In genomic region chr13:59556670-59557069, GRCm38 (mm10) we compare ENCODE assay signal across 8 mouse cellular contexts. TPM values are rescaled to one million over a fixed set of nuclear protein-coding genes. Genes with fewer than 3 reads are reported as not detected.
DNase-seq lines count a peak whose midpoint lies in the region; ATAC-seq lines count a peak whose summit lies in the region.

No protein-coding gene starts in this region.

- no peaks in the 10 kb centered on the region for H3K9me3 ChIP-seq in hindbrain, embryonic 11.5 days (ENCODE audit: control insufficient read depth, low read length)

- peak; percentile 55 for DNase-seq in R1 (ENCODE audit: low read depth, low spot score)
- DNase-seq in cerebellum, adult 9-11 months = peak; percentile 85
- DNase-seq in frontal cortex, postnatal 10 days (ENCODE audit: low spot score in 2 of 2) = peak; percentile 51 to 54
- peak; percentile 72 for DNase-seq in hindbrain, embryonic 11.5 days (ENCODE audit: low spot score)
- DNase-seq in left cerebral cortex, postnatal 36 days (ENCODE audit: low spot score in 2 of 2) = peak; percentile 50 to 51
- peak; percentile 54 for DNase-seq in right cerebral cortex, postnatal 25 days
- DNase-seq in yolk sac, embryonic 10.5 days (ENCODE audit: low spot score) = peak; percentile 55

- peak overlapping the region; percentile 77 for H3K4me2 ChIP-seq in hindbrain, embryonic 11.5 days (replicated peaks; ENCODE audit: low read depth, low read length)

- peak; percentile 87 for ATAC-seq in hindbrain, embryonic 11.5 days (ENCODE audit: low FRiP score)
- ATAC-seq in megakaryocyte-erythroid progenitor cell, adult 5-6 weeks (replicated peaks; ENCODE audit: low FRiP score, low TSS enrichment, poor library complexity, severe bottlenecking) = peak; percentile 85

- peak overlapping the region; percentile 69 for H3K4me3 ChIP-seq in hindbrain, embryonic 11.5 days (ENCODE audit: low read depth, low read length)

- H3K27ac ChIP-seq in hindbrain, embryonic 11.5 days (ENCODE audit: low read depth, low read length) = peak overlapping the region; percentile 67

- WGBS in hindbrain, embryonic 11.5 days = under 1% methylated on average over 36 of the region's 45 CpGs

- H3K4me1 ChIP-seq in hindbrain, embryonic 11.5 days (replicated peaks; ENCODE audit: control insufficient read depth, insufficient read depth, low read length) = 0 out of 2 replicates have a peak, but pooled peaks cover 5% of the 10 kb centered on the region

- peak overlapping the region; percentile 86 for H3K9ac ChIP-seq in hindbrain, embryonic 11.5 days (ENCODE audit: low read depth, low read length)

- no peaks in the 10 kb centered on the region for H3K36me3 ChIP-seq in hindbrain, embryonic 11.5 days (ENCODE audit: control insufficient read depth, insufficient read depth, low read length)

- intact Hi-C loops in left cerebral cortex, postnatal 36 days (cut with DNase I) = loop anchor here (2.0 kb wide), 1 partner anchor 28 kb away; the partner anchor contains the start of genes Agtpbp1 and Naa35

- no peaks in the 10 kb centered on the region for H3K27me3 ChIP-seq in hindbrain, embryonic 11.5 days (ENCODE audit: control insufficient read depth, insufficient read depth, low read length)

RNA-seq across cellular contexts. Expression of gene Agtpbp1, which starts 28.4 kb away (rescaled TPM):
- 22.0 and 31.3 TPM in 2 replicates for polyA plus RNA-seq in hindbrain, embryonic 11.5 days (2014; fragmentation: Nextera tagmentation; extraction: Ambion mirVana)
- total RNA-seq in left cerebral cortex, postnatal 36 days (2021) = 100 to 1,000 TPM; 340 to 342 TPM
- 49.2 and 59.4 TPM in 2 replicates for total RNA-seq in megakaryocyte-erythroid progenitor cell, adult 5-6 weeks (2014; fragmentation: Nextera tagmentation)
- total RNA-seq in megakaryocyte-erythroid progenitor cell, adult 5-6 weeks (2017) = 67.9 and 69.6 TPM in 2 replicates

RNA-seq across cellular contexts. Expression of gene Naa35, which starts 28.4 kb away (rescaled TPM):
- 96.0 and 120 TPM in 2 replicates for polyA plus RNA-seq in hindbrain, embryonic 11.5 days (2014; fragmentation: Nextera tagmentation; extraction: Ambion mirVana)
- total RNA-seq in left cerebral cortex, postnatal 36 days (2021) = 10 to 100 TPM; 81.2 to 93.5 TPM
- 76.9 and 107 TPM in 2 replicates for total RNA-seq in megakaryocyte-erythroid progenitor cell, adult 5-6 weeks (2014; fragmentation: Nextera tagmentation)
- total RNA-seq in megakaryocyte-erythroid progenitor cell, adult 5-6 weeks (2017) = 38.5 and 58.0 TPM in 2 replicates

Comparison
In these comparisons a context has a peak if more than half of its experiments do, and no peak if none do; other contexts are left out.
1. Peak in every context shown above with its lines: DNase-seq, ATAC-seq, H3K4me3 ChIP-seq and H3K27ac ChIP-seq.
2. RNA of gene Agtpbp1, which starts 28.4 kb away (total RNA-seq): 340 to 342 TPM in left cerebral cortex, postnatal 36 days; 49.2 to 69.6 TPM in megakaryocyte-erythroid progenitor cell, adult 5-6 weeks; every median in the first group is over 4 times any median in the second.